Mouse (Mus musculus): ENCODE results near the gene Pde10a. TPM values are rescaled to one million over a fixed set of nuclear protein-coding genes. Genes with fewer than 3 reads are reported as not detected.

Pde10a gene
- total RNA-seq, 2 experiments from 2014 or later = not detected

- ATAC-seq (replicated peaks; ENCODE audit: low FRiP score, poor library complexity, severe bottlenecking) = no peak
Observed at GRCm38 (mm10) chr17:8815864-8816263, 290.7 kb downstream of the Pde10a start.

DNA sequence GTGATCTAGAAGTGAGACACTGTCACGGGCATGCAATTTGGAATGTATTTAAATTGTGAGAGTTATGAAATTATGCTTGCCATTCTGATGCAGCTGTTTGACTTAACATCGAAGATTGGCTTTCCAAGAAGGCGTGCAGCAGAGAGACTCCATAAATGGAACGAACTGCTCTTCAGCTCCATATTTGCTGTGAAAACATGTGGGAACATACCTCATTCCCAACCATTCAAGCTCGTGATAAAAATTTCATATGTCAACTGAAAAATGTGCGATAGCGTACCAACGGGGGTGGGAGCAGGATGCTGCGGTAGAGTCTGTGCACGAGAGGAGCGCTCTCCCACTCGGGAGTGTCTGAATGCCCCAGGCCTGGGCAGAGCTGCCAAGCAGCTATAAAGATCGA, 293.5 kb downstream of the Pde10a start:
- ATAC-seq (replicated peaks; ENCODE audit: low FRiP score, poor library complexity, severe bottlenecking) = no peak

GRCm38 (mm10) chr17:8823548-8823947, 298.4 kb downstream of the Pde10a start:
- no peak for ATAC-seq (replicated peaks; ENCODE audit: low FRiP score, poor library complexity, severe bottlenecking)

DNA sequence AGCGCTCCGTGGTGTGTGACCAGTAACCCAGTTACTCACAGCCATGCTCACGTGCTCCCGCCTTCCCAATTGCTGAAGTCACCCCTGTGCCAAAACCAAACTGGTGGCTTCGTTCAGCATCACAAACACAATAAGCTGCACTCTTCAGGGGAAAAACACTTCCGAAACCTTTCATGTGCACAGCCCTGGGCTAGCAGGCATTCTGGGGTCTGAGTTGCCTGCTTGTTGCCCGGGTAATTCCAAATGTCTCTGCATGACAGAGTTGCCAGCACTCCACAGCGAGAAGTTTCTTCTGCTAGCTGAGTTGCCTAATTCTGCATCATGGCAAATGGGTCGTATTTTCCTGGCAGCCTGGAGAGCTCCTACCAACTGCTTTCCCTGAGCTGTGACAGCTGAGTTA, 302.0 kb downstream of the Pde10a start:
- no peak for ATAC-seq (replicated peaks; ENCODE audit: low FRiP score, poor library complexity, severe bottlenecking)

- ATAC-seq (replicated peaks; ENCODE audit: low FRiP score, poor library complexity, severe bottlenecking) = no peak
Observed at GRCm38 (mm10) chr17:8831001-8831400, 305.8 kb downstream of the Pde10a start.

GRCm38 (mm10) chr17:8836292-8836691, 311.1 kb downstream of the Pde10a start:
- no peak for ATAC-seq (replicated peaks; ENCODE audit: low FRiP score, poor library complexity, severe bottlenecking)

GRCm38 (mm10) chr17:8838252-8838651, 313.1 kb downstream of the Pde10a start:
- no peak for ATAC-seq (replicated peaks; ENCODE audit: low FRiP score, poor library complexity, severe bottlenecking)

GRCm38 (mm10) chr17:8839237-8840011, 314.3 kb downstream of the Pde10a start:
- no peak for ATAC-seq (replicated peaks; ENCODE audit: low FRiP score, poor library complexity, severe bottlenecking)

DNA sequence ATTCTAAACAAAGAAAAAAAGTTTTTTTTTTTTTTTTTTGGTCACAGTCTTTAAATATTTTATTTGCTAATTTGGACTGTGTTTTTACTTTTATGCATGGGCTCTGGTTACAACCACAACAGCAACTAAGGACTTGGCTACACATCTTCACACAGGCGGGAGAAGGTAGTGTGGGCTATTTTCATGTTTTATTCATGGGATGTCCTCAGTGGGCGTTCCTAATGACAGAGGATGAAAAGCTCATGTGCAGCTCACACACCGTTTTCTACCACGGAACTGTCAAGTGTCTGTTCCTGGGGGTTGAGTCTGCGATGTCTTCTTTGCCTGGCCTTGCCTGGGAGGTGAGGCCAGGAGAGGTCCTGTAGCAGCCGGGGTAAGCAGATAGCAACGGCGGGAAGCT, 315.9 kb downstream of the Pde10a start:
- ATAC-seq (replicated peaks; ENCODE audit: low FRiP score, poor library complexity, severe bottlenecking) = no peak

GRCm38 (mm10) chr17:8841897-8842540, 316.8 kb downstream of the Pde10a start:
- no peak for ATAC-seq (replicated peaks; ENCODE audit: low FRiP score, poor library complexity, severe bottlenecking)

DNA sequence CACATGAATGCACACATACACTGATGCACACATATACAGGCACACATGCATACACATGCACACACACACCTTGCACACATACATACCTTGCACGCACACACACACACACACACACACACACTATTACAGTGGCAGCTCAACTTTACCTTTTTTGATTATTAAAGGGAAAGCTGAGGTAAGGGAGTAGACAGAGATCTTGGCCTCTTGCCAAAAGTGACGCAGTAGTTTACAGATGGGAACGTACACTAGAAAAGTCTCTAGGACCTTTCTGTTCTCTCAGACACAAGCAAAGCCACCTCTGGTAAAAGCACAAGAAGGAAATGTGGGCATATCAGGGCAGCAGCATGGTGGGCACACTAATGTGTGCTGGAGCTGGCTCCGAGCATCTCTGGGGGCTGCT, 317.5 kb downstream of the Pde10a start:
- no peak for ATAC-seq (replicated peaks; ENCODE audit: low FRiP score, poor library complexity, severe bottlenecking)

GRCm38 (mm10) chr17:8843941-8844340, 318.8 kb downstream of the Pde10a start:
- no peak for ATAC-seq (replicated peaks; ENCODE audit: low FRiP score, poor library complexity, severe bottlenecking)

- ATAC-seq (replicated peaks; ENCODE audit: low FRiP score, poor library complexity, severe bottlenecking) = no peak
Observed at GRCm38 (mm10) chr17:8846506-8846905, 321.3 kb downstream of the Pde10a start.

GRCm38 (mm10) chr17:8847558-8847957, 322.4 kb downstream of the Pde10a start:
- ATAC-seq (replicated peaks; ENCODE audit: low FRiP score, poor library complexity, severe bottlenecking) = no peak

DNA sequence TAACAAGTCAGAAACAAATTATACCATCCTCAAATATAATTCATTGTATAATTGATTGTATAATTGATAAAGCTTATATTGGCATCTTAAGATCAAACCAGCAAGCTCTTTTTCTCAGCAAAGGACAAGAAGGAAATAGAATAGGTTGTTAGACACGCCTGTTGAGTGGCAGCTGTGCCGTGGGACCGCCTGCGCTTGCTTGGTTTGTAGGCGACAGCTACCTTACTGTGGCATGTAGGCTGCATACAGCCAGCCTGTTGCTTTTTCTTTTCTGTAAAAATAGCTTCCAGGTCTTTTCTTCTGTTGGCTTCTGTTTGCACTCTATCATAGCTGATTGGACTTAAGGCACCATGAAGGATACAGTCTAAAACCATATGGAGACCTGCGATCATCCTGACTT, 326.7 kb downstream of the Pde10a start:
- no peak for ATAC-seq (replicated peaks; ENCODE audit: low FRiP score, poor library complexity, severe bottlenecking)

GRCm38 (mm10) chr17:8856430-8857371, 331.5 kb downstream of the Pde10a start:
- ATAC-seq (replicated peaks; ENCODE audit: low FRiP score, poor library complexity, severe bottlenecking) = no peak; the same call in 1 of the 2 replicates

DNA sequence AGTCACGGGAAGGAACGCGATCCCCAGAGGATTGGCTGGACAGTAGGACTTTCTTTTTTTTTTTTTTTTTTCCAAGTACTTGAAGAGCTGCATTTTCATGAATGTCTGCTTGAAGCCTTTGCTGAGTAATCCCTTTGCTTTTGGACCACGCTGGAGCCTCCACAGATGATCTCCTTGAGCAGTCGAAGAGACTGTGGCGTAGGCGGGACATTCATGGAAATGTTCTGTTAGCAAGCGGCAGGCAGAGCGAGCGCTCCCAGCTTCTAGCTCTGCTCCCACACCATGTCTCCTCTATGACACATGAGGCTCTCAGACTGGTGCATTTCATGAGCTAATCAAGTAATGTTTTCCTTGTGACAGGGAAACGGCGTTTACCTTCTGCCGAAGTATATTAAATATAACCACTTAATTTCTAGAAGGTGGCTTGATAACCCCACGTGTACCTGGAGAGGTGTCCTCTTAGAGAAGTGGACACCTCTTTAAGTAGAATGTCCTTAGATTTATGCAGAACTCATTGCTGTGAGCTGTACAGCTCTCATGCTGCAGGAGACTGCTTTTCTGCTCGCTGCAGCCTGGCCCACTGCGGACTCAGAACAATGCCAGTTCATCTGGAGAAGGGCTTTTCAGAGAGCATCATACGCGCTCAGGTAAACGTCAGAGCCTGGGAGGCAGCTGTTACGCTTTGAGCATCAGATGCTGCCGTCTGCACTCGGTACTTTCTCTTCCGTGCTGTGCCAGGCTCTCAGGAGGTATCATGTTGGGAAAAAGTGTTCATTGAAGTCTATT, 333.7 kb downstream of the Pde10a start:
- ATAC-seq (replicated peaks; ENCODE audit: low FRiP score, poor library complexity, severe bottlenecking) = no peak

DNA sequence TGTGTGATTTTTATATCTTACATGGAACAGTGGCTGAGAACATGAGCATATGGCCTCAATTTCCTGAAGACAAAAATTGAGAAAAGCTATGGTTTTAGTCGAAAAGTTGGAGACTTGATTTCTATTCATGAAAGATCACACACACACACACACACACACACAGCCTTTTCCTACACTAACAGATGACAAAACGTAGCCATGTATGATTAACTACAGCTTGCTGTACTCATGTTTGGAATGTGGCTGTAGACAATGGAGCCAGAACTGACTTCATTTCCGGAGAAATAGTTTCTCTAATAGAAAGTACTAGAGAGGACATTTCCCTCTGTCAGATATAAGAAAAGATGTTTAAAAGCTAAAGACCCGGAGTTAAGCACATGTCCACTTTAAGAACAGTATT, 334.3 kb downstream of the Pde10a start:
- no peak for ATAC-seq (replicated peaks; ENCODE audit: low FRiP score, poor library complexity, severe bottlenecking)

- ATAC-seq (replicated peaks; ENCODE audit: low FRiP score, poor library complexity, severe bottlenecking) = no peak
Observed at GRCm38 (mm10) chr17:8864638-8865497, 339.7 kb downstream of the Pde10a start.

All from erythroid progenitor cell, adult 5-6 weeks (primary cell).